Mouse (Mus musculus) splenic B cell, adult 2 months (primary cell): ENCODE measurements around the gene Rbm47.

ENCODE experiments used
- DNase-seq: peaks from one replicate; pipeline ENCODE4 v3.0.0-alpha.2; 2011; ENCODE audit warnings: low read depth, low spot score
- H3K27me3 ChIP-seq: 2 replicates; pipeline ENCODE4 v1.6.1; 2012; ENCODE audit warnings: mild to moderate bottlenecking, low read length, moderate library complexity, mixed read lengths; ENCODE audit not compliant: control insufficient read depth, poor library complexity, insufficient read depth, severe bottlenecking
- H3K36me3 ChIP-seq: 2 replicates; pipeline ENCODE4 v1.6.1; 2012; ENCODE audit warnings: mild to moderate bottlenecking, low read length, moderate library complexity, mixed read lengths; ENCODE audit not compliant: control insufficient read depth, poor library complexity, insufficient read depth, severe bottlenecking

Rbm47 gene

DNA sequence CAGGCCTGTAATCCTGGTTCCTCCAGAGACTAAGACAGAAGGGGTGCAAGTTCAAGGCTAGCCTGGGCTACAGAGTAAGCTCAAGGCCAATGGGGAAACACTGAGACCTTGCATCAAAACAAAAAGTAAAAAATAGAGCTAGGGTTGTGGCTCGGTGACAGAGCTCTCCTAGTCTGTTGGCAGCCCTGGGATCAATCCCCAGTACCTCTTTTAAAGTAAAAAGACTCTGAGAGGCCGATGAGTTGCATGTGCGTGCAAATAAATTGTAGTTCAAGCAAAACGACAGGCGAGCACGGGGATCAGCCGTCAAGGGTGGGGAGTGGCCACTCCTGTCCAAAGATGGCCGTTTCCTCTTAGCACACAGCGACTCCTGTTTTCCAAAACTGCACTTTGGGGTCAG lies 48.0 kb downstream of the Rbm47 start:
- no peaks in the 10 kb centered on the region for H3K27me3 ChIP-seq
- H3K36me3 ChIP-seq, result no peaks in the 10 kb centered on the region
- no peak for DNase-seq

DNA sequence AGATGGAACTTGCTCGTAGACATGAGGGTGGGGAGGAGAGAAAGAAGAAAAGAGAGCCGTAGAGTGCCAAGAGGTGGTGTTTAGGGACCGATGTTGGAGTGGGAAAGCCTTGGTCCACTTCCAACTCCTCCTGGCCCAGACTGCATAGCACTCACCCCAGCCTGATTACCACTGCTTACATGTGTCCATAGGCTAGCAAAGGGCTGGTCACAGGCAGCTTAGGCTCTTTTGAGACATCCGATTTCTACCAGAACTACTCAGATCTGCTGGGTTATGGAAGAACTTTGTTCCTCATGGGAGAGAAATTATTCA lies 48.9 kb downstream of the Rbm47 start:
- H3K36me3 ChIP-seq, result no peaks in the 10 kb centered on the region
- no peak for DNase-seq
- no peaks in the 10 kb centered on the region for H3K27me3 ChIP-seq

DNA sequence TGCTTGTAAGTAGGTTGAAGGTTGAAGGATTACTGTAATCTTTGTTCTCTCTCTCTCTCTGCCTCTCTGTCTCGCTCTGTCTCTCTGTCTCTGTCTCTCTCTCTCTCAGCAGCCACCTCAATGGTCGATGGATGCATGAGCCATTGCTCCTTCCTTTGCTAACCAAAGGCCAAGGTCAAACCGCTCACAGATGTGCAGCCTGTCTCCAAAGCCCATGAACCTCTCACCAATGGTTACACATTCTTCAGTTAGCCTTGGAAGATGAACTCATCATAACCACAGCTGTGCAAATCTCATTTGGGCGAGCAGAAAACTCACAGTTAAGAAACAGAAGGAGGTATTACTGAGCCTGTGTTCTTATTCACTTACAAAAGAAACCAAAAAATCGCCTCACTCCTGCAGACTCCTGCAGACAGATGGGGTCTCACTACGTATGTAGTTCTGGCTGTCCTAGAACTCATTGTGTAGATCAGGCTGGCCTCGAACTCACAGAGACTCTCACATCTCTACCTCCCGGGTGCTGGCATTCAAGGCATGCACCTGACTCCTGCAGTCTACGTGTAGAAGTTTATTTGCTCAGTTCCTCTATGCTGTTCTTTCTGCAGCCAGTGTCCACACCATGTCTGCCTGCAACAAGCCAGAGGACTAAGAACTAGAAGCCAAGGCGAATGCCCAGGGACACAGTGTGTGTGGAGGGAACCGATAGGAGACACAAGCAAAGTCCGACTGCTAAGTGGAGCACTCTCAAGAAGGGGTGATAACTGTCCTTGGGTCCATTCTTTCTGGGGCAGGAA lies 49.4 kb downstream of the Rbm47 start:
- H3K36me3 ChIP-seq, result no peaks in the 10 kb centered on the region
- H3K27me3 ChIP-seq, result no peaks in the 10 kb centered on the region
- DNase-seq, result no peak

DNA sequence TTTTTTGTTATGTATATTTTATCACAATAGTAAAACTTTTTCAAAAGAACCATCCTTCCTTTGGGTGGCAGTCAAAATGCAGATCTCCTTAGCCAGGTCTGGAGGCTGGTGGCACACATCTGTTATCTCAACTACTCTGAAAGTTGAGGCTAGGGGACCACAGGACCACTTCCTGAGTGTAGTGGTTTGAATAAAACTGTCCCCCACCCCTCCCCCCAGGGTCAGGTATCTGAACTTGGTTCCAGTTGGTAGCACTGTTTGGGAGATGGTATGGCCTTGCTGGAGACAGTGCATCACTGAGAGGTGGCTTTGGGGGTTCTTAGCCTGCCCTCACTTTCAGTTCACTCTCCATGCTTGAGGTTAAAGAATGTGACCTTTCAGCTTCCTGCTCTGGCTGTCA lies 51.7 kb downstream of the Rbm47 start:
- Histone ChIP-seq H3K36me3 (no peaks in the 10 kb centered on the region), H3K27me3 (no peaks in the 10 kb centered on the region)
- DNase-seq, result no peak

DNA sequence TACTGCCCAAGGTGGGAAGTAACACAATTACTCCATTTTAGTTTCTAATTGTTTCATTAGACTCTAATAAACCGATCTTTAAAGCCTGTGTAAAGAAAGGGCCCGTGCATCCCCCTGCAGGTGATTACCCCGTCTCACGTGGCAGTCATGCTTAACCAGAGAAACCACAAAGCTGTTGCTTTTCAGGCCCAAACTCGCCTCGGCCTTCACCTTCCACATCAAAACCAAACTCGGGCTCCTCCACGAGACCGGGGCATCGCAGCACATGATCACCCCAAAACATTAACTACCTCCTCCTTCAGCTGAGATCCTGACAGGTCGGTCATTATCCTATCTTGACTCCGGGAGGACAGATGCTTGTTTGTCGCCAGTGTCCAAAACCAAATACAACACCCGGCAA lies 58.2 kb downstream of the Rbm47 start:
- Histone ChIP-seq H3K36me3 (no peaks in the 10 kb centered on the region), H3K27me3 (no peaks in the 10 kb centered on the region)
- peak; percentile 69 for DNase-seq

DNA sequence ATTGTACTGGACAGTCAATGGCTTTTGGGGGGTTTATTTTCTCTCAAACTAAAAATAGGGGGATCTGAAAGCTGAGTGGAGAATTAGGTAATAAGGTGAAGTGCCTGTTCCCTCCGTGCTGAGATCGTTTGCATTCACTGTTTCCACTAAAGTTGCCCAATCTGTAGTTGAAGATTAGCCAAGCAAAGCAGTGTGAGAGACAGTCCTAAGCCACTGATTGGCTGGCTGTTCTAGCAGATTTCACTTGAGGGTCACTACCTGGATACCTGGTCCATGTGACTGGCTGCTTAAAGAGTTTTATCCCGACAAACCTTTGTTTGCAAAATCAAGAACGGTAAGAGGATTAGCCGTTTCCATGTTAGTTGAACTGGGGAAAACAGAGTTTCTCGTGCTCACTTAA lies 58.7 kb downstream of the Rbm47 start:
- Histone ChIP-seq H3K27me3 (no peaks in the 10 kb centered on the region), H3K36me3 (no peaks in the 10 kb centered on the region)
- DNase-seq, result peak; percentile 44

DNA sequence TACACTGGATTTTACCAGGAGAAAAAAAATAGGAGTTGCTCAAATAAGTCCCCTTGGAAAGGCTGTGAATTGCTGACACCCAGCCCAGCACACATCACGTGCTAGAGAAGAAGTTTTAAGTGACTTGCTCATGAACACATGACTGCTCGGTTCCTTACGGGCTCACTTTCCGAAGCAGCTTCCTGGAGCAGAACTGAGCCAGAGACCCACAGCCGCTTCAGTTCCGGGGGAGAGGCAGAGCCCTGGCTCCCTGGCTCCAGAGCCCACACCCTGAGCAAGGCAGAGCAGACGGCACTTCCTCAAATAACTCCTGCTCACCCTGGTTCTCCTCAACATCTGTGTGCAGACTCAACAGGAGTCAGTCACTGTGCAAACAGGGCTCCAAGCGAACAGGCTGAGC lies 60.9 kb downstream of the Rbm47 start:
- no peaks in the 10 kb centered on the region for H3K36me3 ChIP-seq
- peak; percentile 64 for DNase-seq
- no peaks in the 10 kb centered on the region for H3K27me3 ChIP-seq

DNA sequence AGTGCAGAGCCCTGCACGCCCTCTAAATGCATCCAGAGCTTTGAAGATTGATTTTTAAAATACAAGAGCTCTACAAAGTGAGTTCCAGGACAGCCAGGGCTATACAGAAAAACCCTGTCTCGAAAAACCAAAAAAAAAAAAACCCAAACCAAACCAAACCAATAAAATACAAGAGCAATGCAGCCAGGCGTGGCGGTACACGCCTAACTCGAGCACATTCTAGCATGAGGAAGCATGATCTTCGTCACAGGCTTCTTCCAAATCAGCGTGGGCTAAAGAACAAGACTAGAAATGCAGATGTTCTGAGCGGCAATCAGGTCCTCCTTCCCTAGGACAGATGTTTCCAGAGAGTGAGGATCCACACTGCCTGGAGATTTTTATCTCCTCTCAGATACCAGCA lies 66.5 kb downstream of the Rbm47 start:
- Histone ChIP-seq H3K27me3 (no peaks in the 10 kb centered on the region), H3K36me3 (no peaks in the 10 kb centered on the region)
- peak; percentile 17 for DNase-seq

DNA sequence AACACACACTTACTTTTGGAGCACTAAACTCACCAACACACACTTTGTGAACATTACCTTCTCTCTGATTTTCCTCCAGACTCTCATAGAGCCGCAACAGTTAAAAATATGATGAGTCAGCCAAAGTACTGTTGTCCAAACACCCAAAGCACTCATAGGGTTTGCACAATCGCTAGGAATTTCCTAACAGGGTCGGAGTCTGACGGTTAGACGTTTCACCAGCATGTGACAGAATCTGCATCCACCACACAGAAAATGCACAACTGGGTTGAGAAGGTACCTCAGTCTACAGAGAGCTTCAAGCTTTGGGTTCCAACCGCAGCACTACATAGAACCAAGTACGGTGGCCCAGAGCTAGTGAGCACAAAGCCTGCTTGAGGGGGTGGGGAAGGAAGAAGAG lies 67.0 kb downstream of the Rbm47 start:
- no peaks in the 10 kb centered on the region for H3K36me3 ChIP-seq
- no peak for DNase-seq
- H3K27me3 ChIP-seq, result no peaks in the 10 kb centered on the region

DNA sequence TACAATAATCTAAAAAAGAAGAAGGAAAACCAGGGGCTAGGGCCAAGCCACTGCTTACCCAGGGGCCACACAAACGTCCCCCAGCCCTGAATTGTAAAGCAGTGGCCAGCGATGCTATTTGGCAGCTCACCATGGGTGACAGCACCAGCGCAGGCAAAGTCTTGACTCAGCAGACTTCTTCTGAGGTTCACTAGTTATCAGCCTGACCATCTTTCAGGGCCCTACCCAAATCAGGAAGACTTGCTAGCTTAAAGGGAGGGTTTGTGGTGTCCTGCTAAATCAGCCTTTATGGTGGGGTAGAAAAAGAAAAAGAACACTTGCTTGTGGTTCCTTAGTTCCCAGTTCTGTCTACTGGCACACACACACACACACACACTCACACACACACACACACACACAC lies 67.6 kb downstream of the Rbm47 start:
- no peak for DNase-seq
- no peaks in the 10 kb centered on the region for H3K27me3 ChIP-seq

DNA sequence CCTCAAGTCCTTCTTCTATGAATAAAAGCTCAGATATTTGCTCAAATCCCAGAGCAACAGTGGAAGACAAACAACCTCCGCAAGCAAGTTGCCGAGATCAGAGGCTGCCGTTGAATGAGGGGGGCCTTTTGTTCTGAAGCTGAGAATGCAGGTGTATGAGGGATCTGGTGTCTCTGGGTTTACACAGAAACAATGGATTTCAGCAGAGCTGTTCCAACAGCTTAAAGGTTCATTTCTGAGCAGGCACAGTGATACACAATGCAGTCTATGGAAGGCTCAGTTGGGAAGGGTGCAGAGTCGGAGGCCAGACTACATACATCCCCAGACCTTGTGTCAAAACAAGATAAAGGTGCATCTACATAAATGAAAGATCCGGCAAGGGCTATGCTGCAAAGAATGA lies 69.5 kb downstream of the Rbm47 start:
- DNase-seq, result no peak
- Histone ChIP-seq H3K36me3 (no peaks in the 10 kb centered on the region), H3K27me3 (no peaks in the 10 kb centered on the region)

More for the DNA sequence above, 67.6 kb downstream of the Rbm47 start:
- H3K36me3 ChIP-seq, result no peaks in the 10 kb centered on the region

DNA sequence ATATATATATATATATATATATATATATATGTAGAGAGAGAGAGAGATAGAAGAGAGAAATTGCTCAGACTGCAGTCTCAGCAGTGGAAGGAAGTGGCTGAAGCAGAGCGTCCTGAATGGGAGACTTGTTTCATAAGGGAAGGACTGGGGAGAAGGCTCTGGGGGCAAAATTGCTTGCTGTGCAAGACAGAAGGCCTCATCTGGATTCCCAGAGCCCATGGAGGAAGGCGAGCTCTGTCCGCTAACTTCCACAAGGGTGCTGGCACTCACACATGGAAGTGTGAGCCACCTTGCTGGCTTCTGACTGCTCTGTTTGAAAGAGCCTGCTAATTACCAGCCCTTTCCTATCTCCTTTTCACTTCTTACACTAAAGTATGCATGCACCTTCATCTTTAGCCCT lies 70.1 kb downstream of the Rbm47 start:
- H3K36me3 ChIP-seq, result no peaks in the 10 kb centered on the region
- no peak for DNase-seq
- no peaks in the 10 kb centered on the region for H3K27me3 ChIP-seq

DNA sequence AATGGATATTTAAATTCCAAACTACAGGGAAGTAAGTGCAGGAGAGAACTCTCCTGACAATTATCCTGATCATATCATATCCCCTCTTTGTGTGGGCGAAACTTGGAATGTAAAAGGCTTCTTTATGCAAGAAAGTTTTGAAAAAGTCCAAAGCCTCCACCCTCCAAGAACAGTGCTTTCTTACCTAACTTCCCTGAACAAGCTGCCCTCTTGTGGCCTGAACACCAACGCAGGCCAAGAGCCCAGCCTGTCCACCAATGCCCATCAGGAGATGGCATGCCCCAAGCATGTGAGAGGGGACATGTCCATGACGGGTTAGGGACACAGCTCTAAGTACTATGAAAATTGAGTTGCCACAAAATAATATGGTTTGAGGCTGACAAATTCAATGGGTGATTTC lies 71.3 kb downstream of the Rbm47 start:
- DNase-seq, result peak; percentile 58
- Histone ChIP-seq H3K27me3 (no peaks in the 10 kb centered on the region), H3K36me3 (no peaks in the 10 kb centered on the region)

DNA sequence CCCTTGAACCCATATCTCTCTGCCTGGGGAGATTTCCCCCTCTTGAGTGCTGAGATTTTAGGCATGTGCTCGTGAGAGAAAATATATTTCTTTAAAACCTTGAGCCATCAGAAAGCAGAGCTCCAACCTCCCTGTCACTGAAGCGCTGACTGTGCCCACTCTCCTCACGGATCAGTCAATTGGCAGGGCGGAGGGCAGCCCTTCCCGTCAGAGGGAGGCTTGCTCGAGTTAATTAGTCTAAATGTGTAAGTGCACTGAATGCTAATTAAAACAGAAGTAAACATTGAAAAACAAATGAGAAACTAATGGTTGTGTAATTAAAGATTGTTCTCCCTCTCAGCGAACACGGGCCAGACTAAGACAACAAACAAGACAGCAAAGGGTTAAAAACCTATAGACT lies 72.6 kb downstream of the Rbm47 start:
- no peaks in the 10 kb centered on the region for H3K36me3 ChIP-seq
- H3K27me3 ChIP-seq, result no peaks in the 10 kb centered on the region
- no peak for DNase-seq

DNA sequence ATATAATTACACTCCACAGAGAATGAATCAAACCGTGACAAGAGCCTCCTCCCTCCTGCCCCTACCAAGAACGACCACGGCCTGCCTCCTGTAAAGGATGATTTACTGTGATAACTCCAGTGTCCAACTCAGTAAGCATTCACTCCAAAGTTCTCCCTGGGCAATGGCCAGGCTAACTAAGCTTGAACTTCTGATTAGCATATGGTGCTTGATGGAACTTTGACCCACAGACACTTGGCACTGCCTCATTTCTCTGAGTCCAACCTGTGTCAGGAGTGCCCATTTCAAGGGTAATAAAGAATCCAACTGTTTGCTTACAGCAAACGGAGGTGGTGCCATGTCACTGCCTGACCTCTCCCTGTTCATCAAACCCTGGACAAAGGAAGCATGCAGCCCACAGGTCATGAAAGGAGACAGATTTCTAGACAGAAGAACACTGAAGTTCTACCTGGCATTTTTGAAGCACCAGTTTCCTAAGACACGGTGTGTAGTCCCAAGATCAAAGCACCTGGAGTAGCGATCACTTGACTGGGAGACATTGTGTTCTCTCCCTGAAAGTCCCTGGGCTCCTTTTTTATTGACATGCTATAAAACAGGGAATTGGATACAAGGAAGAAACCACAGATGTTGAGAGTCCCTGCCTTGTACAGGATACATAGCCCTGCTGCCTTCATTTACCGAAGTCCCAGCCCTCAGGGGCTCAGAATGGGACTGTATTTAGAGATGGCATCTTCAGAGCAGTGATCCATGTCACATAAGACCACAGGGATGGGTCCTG lies 74.6 kb downstream of the Rbm47 start:
- H3K36me3 ChIP-seq, result no peaks in the 10 kb centered on the region
- H3K27me3 ChIP-seq, result no peaks in the 10 kb centered on the region
- no peak for DNase-seq
